ENCODE assay signal across 13 mouse cellular contexts in genomic region chrX:11907167-11907566, GRCm38 (mm10).
DNase-seq lines count a peak whose midpoint lies in the region; ATAC-seq lines count a peak whose summit lies in the region.
"Had no signal": no experiment of that assay in that cellular context is flagged by ENCODE, and none has a peak within 500 bp of the region (broad histone marks: within the 10 kb centered on the region; RNA-seq: fewer than 3 reads in every experiment).

No protein-coding gene starts in this region.

- H3K4me3 ChIP-seq in lung, embryonic 16.5 days (ENCODE audit: low read length): no peak overlapping the region
- H3K4me3 ChIP-seq in forebrain, embryonic 16.5 days (replicated peaks; ENCODE audit: low read length): no peak overlapping the region
- H3K4me3 ChIP-seq in intestine, embryonic 14.5 days (ENCODE audit: low read depth, low read length): no peak overlapping the region
- H3K4me3 ChIP-seq: embryonic facial prominence, embryonic 12.5 days had no signal

- 52% methylated on average over 6 of the region's 6 CpGs for WGBS in lung, embryonic 16.5 days
- 32% methylated on average over 6 of the region's 6 CpGs for WGBS in forebrain, embryonic 16.5 days
- WGBS in intestine, embryonic 14.5 days: 62% methylated on average over 6 of the region's 6 CpGs

- H3K4me2 ChIP-seq in lung, embryonic 16.5 days (ENCODE audit: low read depth, low read length): no peak overlapping the region
- no peak overlapping the region for H3K4me2 ChIP-seq in forebrain, embryonic 16.5 days (ENCODE audit: low read length)
- no peak overlapping the region for H3K4me2 ChIP-seq in intestine, embryonic 14.5 days (ENCODE audit: low read length)
- H3K4me2 ChIP-seq: embryonic facial prominence, embryonic 12.5 days had no signal

- no peak overlapping the region for H3K9ac ChIP-seq in lung, embryonic 16.5 days (ENCODE audit: low read length)
- H3K9ac ChIP-seq in forebrain, embryonic 16.5 days (replicated peaks; ENCODE audit: low read depth, low read length): no peak overlapping the region
- no peak overlapping the region for H3K9ac ChIP-seq in intestine, embryonic 14.5 days (ENCODE audit: low read length)
- H3K9ac ChIP-seq: embryonic facial prominence, embryonic 12.5 days had no signal

- no peak for DNase-seq in frontal cortex, postnatal 14 days (ENCODE audit: low spot score in 2 of 2)
- DNase-seq in lung, postnatal 14 days: no peak
- DNase-seq in intestine, embryonic 14.5 days (ENCODE audit: low spot score): no peak
- no peak for DNase-seq in testis, postnatal 10 days (ENCODE audit: low spot score)
- DNase-seq: adrenal gland, postnatal 25 days; cerebellum, adult 18-20 months; kidney, adult 18-20 months; layer of hippocampus, postnatal 36 days had no signal

- H3K36me3 ChIP-seq in lung, embryonic 16.5 days (ENCODE audit: control insufficient read depth, insufficient read depth, low read length): no peaks in the 10 kb centered on the region
- H3K36me3 ChIP-seq in forebrain, embryonic 16.5 days (ENCODE audit: control insufficient read depth, insufficient read depth): no peaks in the 10 kb centered on the region
- H3K36me3 ChIP-seq in intestine, embryonic 14.5 days (ENCODE audit: control insufficient read depth, insufficient read depth, low read length): no peaks in the 10 kb centered on the region
- H3K36me3 ChIP-seq: embryonic facial prominence, embryonic 12.5 days had no signal

- H3K27me3 ChIP-seq in lung, embryonic 16.5 days (ENCODE audit: control insufficient read depth, insufficient read depth, low read depth, low read length): no peaks in the 10 kb centered on the region
- H3K27me3 ChIP-seq in forebrain, embryonic 16.5 days (replicated peaks; ENCODE audit: control insufficient read depth, insufficient read depth, low read length): no peaks in the 10 kb centered on the region
- H3K27me3 ChIP-seq in intestine, embryonic 14.5 days (replicated peaks; ENCODE audit: control insufficient read depth, insufficient read depth, low read length): no peaks in the 10 kb centered on the region
- H3K27me3 ChIP-seq: embryonic facial prominence, embryonic 12.5 days had no signal

- no peaks in the 10 kb centered on the region for H3K9me3 ChIP-seq in lung, embryonic 16.5 days (ENCODE audit: control insufficient read depth, low read length)
- no peaks in the 10 kb centered on the region for H3K9me3 ChIP-seq in forebrain, embryonic 16.5 days (ENCODE audit: control insufficient read depth, low read length)
- no peaks in the 10 kb centered on the region for H3K9me3 ChIP-seq in intestine, embryonic 14.5 days (ENCODE audit: control insufficient read depth, low read length)
- H3K9me3 ChIP-seq: embryonic facial prominence, embryonic 12.5 days had no signal

- H3K4me1 ChIP-seq in lung, embryonic 16.5 days (replicated peaks; ENCODE audit: control insufficient read depth, insufficient read depth, low read length): no peaks in the 10 kb centered on the region
- H3K4me1 ChIP-seq in forebrain, embryonic 16.5 days (replicated peaks; ENCODE audit: control insufficient read depth, insufficient read depth, low read length): 0 out of 2 replicates have a peak, but pooled peaks cover 7% of the 10 kb centered on the region
- H3K4me1 ChIP-seq in intestine, embryonic 14.5 days (replicated peaks; ENCODE audit: control insufficient read depth, insufficient read depth, low read length): no peaks in the 10 kb centered on the region
- H3K4me1 ChIP-seq: embryonic facial prominence, embryonic 12.5 days had no signal

- no peak overlapping the region for H3K27ac ChIP-seq in lung, embryonic 16.5 days (ENCODE audit: low read length)
- H3K27ac ChIP-seq in forebrain, embryonic 16.5 days (ENCODE audit: low read length): no peak overlapping the region
- no peak overlapping the region for H3K27ac ChIP-seq in intestine, embryonic 14.5 days (ENCODE audit: low read depth)
- H3K27ac ChIP-seq: embryonic facial prominence, embryonic 12.5 days had no signal

- ATAC-seq in frontal cortex, adult (ENCODE audit: low TSS enrichment): peak; percentile 69
- ATAC-seq in lung, embryonic 16.5 days (ENCODE audit: low read depth): peak; percentile 43; the same call in 1 of the 2 replicates
- ATAC-seq in forebrain, embryonic 16.5 days: peak; percentile 87
- ATAC-seq in intestine, embryonic 14.5 days (replicated peaks; ENCODE audit: low FRiP score, low TSS enrichment, low read depth): peak; percentile 66
- ATAC-seq in CD4-positive, CD25-positive, alpha-beta regulatory T cell, adult 4 months: no peak
